Mouse (Mus musculus): ENCODE measurements around the gene Edn1.

Edn1 gene

GRCm38 (mm10) chr13:42315628-42316027 is 14.4 kb downstream of the Edn1 start:
- no peak for DNase-seq (ENCODE audit: low spot score in 2 of 2)

GRCm38 (mm10) chr13:42317808-42318207 is 16.5 kb downstream of the Edn1 start:
- DNase-seq (ENCODE audit: low spot score in 2 of 2), result no peak

GRCm38 (mm10) chr13:42328576-42328975 is 27.3 kb downstream of the Edn1 start:
- DNase-seq (ENCODE audit: low spot score in 2 of 2), result no peak

GRCm38 (mm10) chr13:42331104-42331503 is 29.8 kb downstream of the Edn1 start:
- DNase-seq (ENCODE audit: low spot score in 2 of 2), result no peak

GRCm38 (mm10) chr13:42334981-42335380 is 33.7 kb downstream of the Edn1 start:
- no peak for DNase-seq (ENCODE audit: low spot score in 2 of 2)

- DNase-seq (ENCODE audit: low spot score in 2 of 2), result no peak
These were observed 35.1 kb downstream of the Edn1 start for GRCm38 (mm10) chr13:42336414-42336813.

GRCm38 (mm10) chr13:42337072-42337471 is 35.8 kb downstream of the Edn1 start:
- no peak for DNase-seq (ENCODE audit: low spot score in 2 of 2)

GRCm38 (mm10) chr13:42339466-42339865 is 38.2 kb downstream of the Edn1 start:
- no peak for DNase-seq (ENCODE audit: low spot score in 2 of 2)

- no peak for DNase-seq (ENCODE audit: low spot score in 2 of 2)
These were observed 40.7 kb downstream of the Edn1 start for GRCm38 (mm10) chr13:42341871-42342532.

- DNase-seq (ENCODE audit: low spot score in 2 of 2), result no peak
These were observed 44.2 kb downstream of the Edn1 start for GRCm38 (mm10) chr13:42345439-42345838.

GRCm38 (mm10) chr13:42346414-42346813 is 45.1 kb downstream of the Edn1 start:
- DNase-seq (ENCODE audit: low spot score in 2 of 2), result no peak

- DNase-seq (ENCODE audit: low spot score in 2 of 2), result no peak
These were observed 50.4 kb downstream of the Edn1 start for GRCm38 (mm10) chr13:42351675-42352074.
